Comparison of ENCODE assay signal across 1 mouse cellular context in genomic region chr11:53604983-53605382, GRCm38 (mm10).
TF ChIP-seq lines count a peak whose summit lies in the region.

No protein-coding gene starts in this region.

TF ChIP-seq in MEL, 35 proteins besides CTCF, POLR2A, EP300 and RAD21 (continued from another document):
- TF ChIP-seq MYC (IDR thresholded peaks at IDR 0.05; ENCODE audit: low read depth, low read length) (no peak), HCFC1 (IDR thresholded peaks at IDR 0.05; ENCODE audit: low read depth, low read length) (no peak), MXI1 (IDR thresholded peaks at IDR 0.05; ENCODE audit: low read depth, low read length) (no peak), GABPA (IDR thresholded peaks at IDR 0.05; ENCODE audit: low read depth, low read length) (no peak), SMC3 (IDR thresholded peaks at IDR 0.05; ENCODE audit: low read depth, low read length) (peak; percentile 78), USF2 (IDR thresholded peaks at IDR 0.05; ENCODE audit: borderline replicate concordance in 1 of 2, insufficient read depth in 1 of 2, low read depth in 1 of 2, low read length in 2 of 2) (no peak), CHD2 (IDR thresholded peaks at IDR 0.05; ENCODE audit: low read length) (no peak), MAZ (IDR thresholded peaks at IDR 0.05; ENCODE audit: low read depth, low read length) (no peak), BHLHE40 (IDR thresholded peaks at IDR 0.05; ENCODE audit: borderline replicate concordance, low read depth, low read length) (no peak), E2F4 (IDR thresholded peaks at IDR 0.05; ENCODE audit: borderline replicate concordance, low read depth, low read length) (no peak), ETS1 (IDR thresholded peaks at IDR 0.05; ENCODE audit: low read depth, low read length) (no peak), UBTF (IDR thresholded peaks at IDR 0.05; ENCODE audit: borderline replicate concordance, insufficient read depth, low read depth, low read length) (0 out of 2 replicates have a peak, but pooled peaks have one; percentile 33), MEF2A (IDR thresholded peaks at IDR 0.05; ENCODE audit: extremely low read depth, insufficient replicate concordance, low read depth, low read length, poor library complexity, severe bottlenecking) (no peak), NRF1 (IDR thresholded peaks at IDR 0.05; ENCODE audit: insufficient read depth, low read depth, low read length, poor library complexity, severe bottlenecking) (no peak), SIN3A (IDR thresholded peaks at IDR 0.05; ENCODE audit: low read length) (0 out of 2 replicates have a peak, but pooled peaks have one; percentile 5), ZKSCAN1 (IDR thresholded peaks at IDR 0.05; ENCODE audit: low read depth, low read length) (no peak), ZMIZ1 (IDR thresholded peaks at IDR 0.05; ENCODE audit: low read depth, low read length) (no peak)
